Mouse (Mus musculus): ENCODE measurements around the gene Dcun1d4.
"Not testable (repeated sequence)": the region's sequence is repeated elsewhere in the genome, so short reads cannot be mapped to it uniquely, and the experiment has no call there.

The Dcun1d4 gene

GRCm38 (mm10) chr5:73480700-73481099, at the start of gene Dcun1d4:
Gene Dcun1d4, plus strand, starts transcription at chr5:73481000.
- no peak for DNase-seq (ENCODE audit: low read depth, low spot score)

- peak; percentile 86 for DNase-seq (ENCODE audit: low read depth, low spot score)
Measured at GRCm38 (mm10) chr5:73431581-73431980, 49.2 kb upstream of the Dcun1d4 start.

GRCm38 (mm10) chr5:73432805-73433204, 48.0 kb upstream of the Dcun1d4 start:
- no peak for DNase-seq (ENCODE audit: low read depth, low spot score)

- no peak for DNase-seq (ENCODE audit: low read depth, low spot score)
Measured at GRCm38 (mm10) chr5:73434764-73435163, 46.0 kb upstream of the Dcun1d4 start.

- no peak for DNase-seq (ENCODE audit: low read depth, low spot score)
Measured at GRCm38 (mm10) chr5:73442176-73442575, 38.6 kb upstream of the Dcun1d4 start.

- DNase-seq (ENCODE audit: low read depth, low spot score) = no peak
Measured at GRCm38 (mm10) chr5:73450276-73450675, 30.5 kb upstream of the Dcun1d4 start.

- no peak for DNase-seq (ENCODE audit: low read depth, low spot score)
Measured at GRCm38 (mm10) chr5:73454502-73455306, 26.1 kb upstream of the Dcun1d4 start.

- DNase-seq (ENCODE audit: low read depth, low spot score) = no peak
Measured at GRCm38 (mm10) chr5:73455307-73455687, 25.5 kb upstream of the Dcun1d4 start.

- no peak for DNase-seq (ENCODE audit: low read depth, low spot score)
Measured at GRCm38 (mm10) chr5:73468462-73469433, 12.1 kb upstream of the Dcun1d4 start.

- DNase-seq (ENCODE audit: low read depth, low spot score) = no peak
Measured at GRCm38 (mm10) chr5:73474412-73475405, 6.1 kb upstream of the Dcun1d4 start.

GRCm38 (mm10) chr5:73481401-73481800, 601 bp downstream of the Dcun1d4 start:
- no peak for DNase-seq (ENCODE audit: low read depth, low spot score)

- not testable (repeated sequence) for DNase-seq (ENCODE audit: low read depth, low spot score)
Measured at GRCm38 (mm10) chr5:73482381-73482780, 1.6 kb downstream of the Dcun1d4 start.

GRCm38 (mm10) chr5:73484016-73484615, 3.3 kb downstream of the Dcun1d4 start:
- DNase-seq (ENCODE audit: low read depth, low spot score) = no peak

GRCm38 (mm10) chr5:73486451-73486850, 5.7 kb downstream of the Dcun1d4 start:
- no peak for DNase-seq (ENCODE audit: low read depth, low spot score)

- DNase-seq (ENCODE audit: low read depth, low spot score) = peak; percentile 10
Measured at GRCm38 (mm10) chr5:73489915-73490314, 9.1 kb downstream of the Dcun1d4 start.

- DNase-seq (ENCODE audit: low read depth, low spot score) = peak; percentile 100
Measured at GRCm38 (mm10) chr5:73490596-73491073, 9.8 kb downstream of the Dcun1d4 start.

- peak; percentile 31 for DNase-seq (ENCODE audit: low read depth, low spot score)
Measured at GRCm38 (mm10) chr5:73491074-73491836, 10.5 kb downstream of the Dcun1d4 start.

- peak; percentile 97 for DNase-seq (ENCODE audit: low read depth, low spot score)
Measured at GRCm38 (mm10) chr5:73491837-73492720, 11.3 kb downstream of the Dcun1d4 start.

GRCm38 (mm10) chr5:73497401-73497800, 16.6 kb downstream of the Dcun1d4 start:
- DNase-seq (ENCODE audit: low read depth, low spot score) = no peak

All from 3T3-L1 (cell line).